ENCODE assay signal across 22 mouse cellular contexts in the genomic region with DNA sequence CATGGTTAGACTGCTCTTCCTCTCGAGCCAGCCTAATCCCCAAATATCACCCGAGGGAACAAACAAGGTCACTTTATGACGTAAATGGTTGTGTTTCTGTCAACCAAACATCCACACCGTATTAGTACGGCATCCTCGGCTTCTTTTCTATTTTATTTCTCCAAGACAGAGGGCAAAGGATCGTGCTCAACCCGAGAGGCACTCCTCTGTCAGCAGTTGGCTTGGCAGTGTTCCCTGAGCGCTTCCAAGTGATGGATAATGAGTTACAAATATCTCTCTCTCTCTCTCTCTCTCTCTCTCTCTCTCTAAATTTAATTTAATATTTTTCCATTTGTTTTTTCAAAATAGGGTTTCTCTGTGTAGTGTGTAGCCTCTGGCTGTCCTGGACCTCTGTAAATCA. TPM values are rescaled to one million over a fixed set of nuclear protein-coding genes. Genes with fewer than 3 reads are reported as not detected.
DNase-seq lines count a peak whose midpoint lies in the region; ATAC-seq and TF ChIP-seq lines count a peak whose summit lies in the region.
"Had no signal": no experiment of that assay in that cellular context is flagged by ENCODE, and none has a peak within 500 bp of the region (broad histone marks: within the 10 kb centered on the region; RNA-seq: fewer than 3 reads in every experiment).

No protein-coding gene starts in this region.

- no peak overlapping the region for H3K4me2 ChIP-seq in kidney, embryonic 14.5 days (replicated peaks; ENCODE audit: low read depth, low read length)
- H3K4me2 ChIP-seq in lung, embryonic 16.5 days (ENCODE audit: low read depth, low read length) = peak overlapping the region; percentile 7; the same call in 1 of the 2 replicates
- H3K4me2 ChIP-seq: forebrain, embryonic 13.5 days; heart, embryonic 12.5 days; hindbrain, embryonic 13.5 days; limb, embryonic 13.5 days; midbrain, embryonic 13.5 days; stomach, embryonic 15.5 days had no signal

- H3K4me3 ChIP-seq in kidney, embryonic 14.5 days (ENCODE audit: low read length) = no peak overlapping the region
- H3K4me3 ChIP-seq in lung, embryonic 16.5 days (ENCODE audit: low read length) = no peak overlapping the region
- H3K4me3 ChIP-seq in lung, adult 2 months (replicated peaks; ENCODE audit: extremely low read depth, low read depth, low read length) = no peak overlapping the region
- H3K4me3 ChIP-seq: erythroblast, embryonic 14.5 days; forebrain, embryonic 13.5 days; heart, embryonic 12.5 days; hindbrain, embryonic 13.5 days; limb, embryonic 13.5 days; midbrain, embryonic 13.5 days; stomach, embryonic 15.5 days had no signal

- no peak for TF ChIP-seq CTCF in lung, adult 2 months (IDR thresholded peaks at IDR 0.05; ENCODE audit: insufficient read depth, low read length)

- no peaks in the 10 kb centered on the region for H3K27me3 ChIP-seq in kidney, embryonic 14.5 days (ENCODE audit: control insufficient read depth, insufficient read depth, low read length)
- H3K27me3 ChIP-seq in lung, embryonic 16.5 days (ENCODE audit: control insufficient read depth, insufficient read depth, low read depth, low read length) = no peaks in the 10 kb centered on the region
- H3K27me3 ChIP-seq: forebrain, embryonic 13.5 days; heart, embryonic 12.5 days; hindbrain, embryonic 13.5 days; limb, embryonic 13.5 days; midbrain, embryonic 13.5 days; stomach, embryonic 15.5 days had no signal

- peaks cover 6% of the 10 kb centered on the region; the same call in 1 of the 2 replicates for H3K4me1 ChIP-seq in kidney, embryonic 14.5 days (ENCODE audit: control insufficient read depth, insufficient read depth, low read length)
- H3K4me1 ChIP-seq in lung, embryonic 16.5 days (replicated peaks; ENCODE audit: control insufficient read depth, insufficient read depth, low read length) = no peaks in the 10 kb centered on the region; the same call in 1 of the 2 replicates
- no peaks in the 10 kb centered on the region for H3K4me1 ChIP-seq in lung, adult 2 months (ENCODE audit: control insufficient read depth, insufficient read depth, low read length)

- no peak for TF ChIP-seq POLR2A in lung, adult 2 months (IDR thresholded peaks at IDR 0.05; ENCODE audit: borderline replicate concordance, extremely low read depth, low read depth, low read length)

- no peak overlapping the region for H3K27ac ChIP-seq in kidney, embryonic 14.5 days (ENCODE audit: low read depth, low read length)
- H3K27ac ChIP-seq in lung, embryonic 16.5 days (ENCODE audit: low read length) = peak overlapping the region; percentile 62
- H3K27ac ChIP-seq: forebrain, embryonic 13.5 days; hindbrain, embryonic 13.5 days; limb, embryonic 13.5 days; liver, embryonic 14.5 days; midbrain, embryonic 13.5 days; stomach, embryonic 15.5 days had no signal

- no peak overlapping the region for H3K9ac ChIP-seq in kidney, embryonic 14.5 days (ENCODE audit: low read depth, low read length)
- H3K9ac ChIP-seq in lung, embryonic 16.5 days (ENCODE audit: low read length) = no peak overlapping the region
- H3K9ac ChIP-seq: forebrain, embryonic 13.5 days; heart, embryonic 12.5 days; hindbrain, embryonic 13.5 days; limb, embryonic 13.5 days; liver, embryonic 14.5 days; midbrain, embryonic 13.5 days; stomach, embryonic 15.5 days had no signal

- WGBS in kidney, embryonic 14.5 days = 76% methylated on average over 9 of the region's 9 CpGs
- WGBS in lung, embryonic 16.5 days = 47% methylated on average over 9 of the region's 9 CpGs
- 56% methylated on average over 9 of the region's 9 CpGs for WGBS in lung, adult 2 months

- ATAC-seq in kidney, embryonic 14.5 days (ENCODE audit: low FRiP score, low TSS enrichment) = no peak
- ATAC-seq in lung, embryonic 16.5 days (ENCODE audit: low read depth) = peak; percentile 56; the same call in 1 of the 2 replicates
- ATAC-seq: forebrain, embryonic 13.5 days; inflammation-experienced regulatory T-cells, adult 6 months; midbrain, embryonic 13.5 days had no signal

- no peaks in the 10 kb centered on the region for H3K9me3 ChIP-seq in kidney, embryonic 14.5 days (ENCODE audit: control insufficient read depth, low read length)
- H3K9me3 ChIP-seq in lung, embryonic 16.5 days (ENCODE audit: control insufficient read depth, low read length) = no peaks in the 10 kb centered on the region
- H3K9me3 ChIP-seq: forebrain, embryonic 13.5 days; heart, embryonic 12.5 days; hindbrain, embryonic 13.5 days; limb, embryonic 13.5 days; midbrain, embryonic 13.5 days; stomach, embryonic 15.5 days had no signal

- H3K36me3 ChIP-seq in kidney, embryonic 14.5 days (ENCODE audit: control insufficient read depth, insufficient read depth, low read length) = no peaks in the 10 kb centered on the region
- H3K36me3 ChIP-seq in lung, embryonic 16.5 days (ENCODE audit: control insufficient read depth, insufficient read depth, low read length) = no peaks in the 10 kb centered on the region
- H3K36me3 ChIP-seq: heart, embryonic 12.5 days; hindbrain, embryonic 13.5 days; limb, embryonic 13.5 days; midbrain, embryonic 13.5 days; stomach, embryonic 15.5 days had no signal

- DNase-seq in kidney, adult 18-20 months = peak; percentile 19
- no peak for DNase-seq in lung, adult 2 months
- DNase-seq in kidney, postnatal 14 days = peak; percentile 61
- DNase-seq in lung, postnatal 36 days = peak; percentile 24
- DNase-seq in thymus, postnatal 4 days = no peak
- DNase-seq: adrenal gland, adult 8-10 months; cerebellum, adult 2 months; gastrocnemius, postnatal 10 days; heart, adult 11 months; right cerebral cortex, postnatal 25 days; thymus, adult 2 months had no signal

RNA-seq across cellular contexts. Expression of a gene that starts 2.9 kb away (rescaled TPM):
- polyA plus RNA-seq in kidney, embryonic 14.5 days (2014; fragmentation: Nextera tagmentation; extraction: Ambion mirVana) = 15.6 and 19.1 TPM in 2 replicates
- polyA plus RNA-seq in lung, embryonic 16.5 days (2015; fragmentation: Nextera tagmentation; extraction: Ambion mirVana) = 22.3 and 24.9 TPM in 2 replicates
- 8.4 and 8.9 TPM in 2 replicates for polyA plus RNA-seq in lung, adult 2 months (2012; rRNA removed)

RNA-seq across cellular contexts. Expression of a gene that starts 35.8 kb away (rescaled TPM):
- polyA plus RNA-seq in kidney, embryonic 14.5 days (2014; fragmentation: Nextera tagmentation; extraction: Ambion mirVana) = 144 and 166 TPM in 2 replicates
- 130 and 132 TPM in 2 replicates for polyA plus RNA-seq in lung, embryonic 16.5 days (2015; fragmentation: Nextera tagmentation; extraction: Ambion mirVana)
- 45.6 and 65.6 TPM in 2 replicates for polyA plus RNA-seq in lung, adult 2 months (2012; rRNA removed)

RNA-seq across cellular contexts. Expression of a gene that starts 58.4 kb away (rescaled TPM):
- 0.41 and 0.56 TPM in 2 replicates for polyA plus RNA-seq in kidney, embryonic 14.5 days (2014; fragmentation: Nextera tagmentation; extraction: Ambion mirVana)
- 0.89 and 1.2 TPM in 2 replicates for polyA plus RNA-seq in lung, embryonic 16.5 days (2015; fragmentation: Nextera tagmentation; extraction: Ambion mirVana)
- 11.7 and 12.9 TPM in 2 replicates for polyA plus RNA-seq in lung, adult 2 months (2012; rRNA removed)

Comparison
In these comparisons a context has a peak if more than half of its experiments do, and no peak if none do; other contexts are left out.
1. DNase-seq: peak in kidney, adult 18-20 months (single experiment), kidney, postnatal 14 days (single experiment) and lung, postnatal 36 days (single experiment); none in lung, adult 2 months (single experiment) and thymus, postnatal 4 days (single experiment).